Mouse (Mus musculus): ENCODE results near the gene Grk2.
A peak's percentile ranks its signal among the peaks of the same experiment; 100 is the strongest.

Grk2 gene

GRCm38 (mm10) chr19:4306190-4306577 is at the start of gene Grk2:
Gene Grk2 (minus strand): TSS chr19:4306222.
- peak; percentile 84 to 85 for DNase-seq (ENCODE audit: low spot score in 2 of 2)

GRCm38 (mm10) chr19:4349455-4349854 is 43.4 kb upstream of the Grk2 start:
- DNase-seq (ENCODE audit: low spot score in 2 of 2), result no peak

GRCm38 (mm10) chr19:4346479-4346878 is 40.5 kb upstream of the Grk2 start:
- no peak for DNase-seq (ENCODE audit: low spot score in 2 of 2)

GRCm38 (mm10) chr19:4338162-4338561 is 32.1 kb upstream of the Grk2 start:
- DNase-seq (ENCODE audit: low spot score in 2 of 2), result peak; percentile 61 to 71

GRCm38 (mm10) chr19:4333791-4334190 is 27.8 kb upstream of the Grk2 start:
- DNase-seq (ENCODE audit: low spot score in 2 of 2), result peak; percentile 93 to 95

GRCm38 (mm10) chr19:4333100-4333775 is 27.2 kb upstream of the Grk2 start:
- no peak for DNase-seq (ENCODE audit: low spot score in 2 of 2)

GRCm38 (mm10) chr19:4332653-4333052 is 26.6 kb upstream of the Grk2 start:
- DNase-seq (ENCODE audit: low spot score in 2 of 2), result peak; percentile 83 to 85

- DNase-seq (ENCODE audit: low spot score in 2 of 2), result no peak
Observed at GRCm38 (mm10) chr19:4331273-4331672, 25.3 kb upstream of the Grk2 start.

GRCm38 (mm10) chr19:4330603-4331002 is 24.6 kb upstream of the Grk2 start:
- DNase-seq (ENCODE audit: low spot score in 2 of 2), result no peak

GRCm38 (mm10) chr19:4328737-4329304 is 22.8 kb upstream of the Grk2 start:
- DNase-seq (ENCODE audit: low spot score in 2 of 2), result no peak

- DNase-seq (ENCODE audit: low spot score in 2 of 2), result no peak
Observed at GRCm38 (mm10) chr19:4326881-4327280, 20.9 kb upstream of the Grk2 start.

- DNase-seq (ENCODE audit: low spot score in 2 of 2), result no peak
Observed at GRCm38 (mm10) chr19:4326106-4326505, 20.1 kb upstream of the Grk2 start.

GRCm38 (mm10) chr19:4322134-4322533 is 16.1 kb upstream of the Grk2 start:
- no peak for DNase-seq (ENCODE audit: low spot score in 2 of 2)

- DNase-seq (ENCODE audit: low spot score in 2 of 2), result no peak
Observed at GRCm38 (mm10) chr19:4321622-4322021, 15.6 kb upstream of the Grk2 start.

- no peak for DNase-seq (ENCODE audit: low spot score in 2 of 2)
Observed at GRCm38 (mm10) chr19:4319272-4319671, 13.2 kb upstream of the Grk2 start.

GRCm38 (mm10) chr19:4317181-4317580 is 11.2 kb upstream of the Grk2 start:
- DNase-seq (ENCODE audit: low spot score in 2 of 2), result no peak

GRCm38 (mm10) chr19:4315223-4315944 is 9.4 kb upstream of the Grk2 start:
- DNase-seq (ENCODE audit: low spot score in 2 of 2), result no peak

- DNase-seq (ENCODE audit: low spot score in 2 of 2), result peak; percentile 58 to 66
Observed at GRCm38 (mm10) chr19:4309776-4310185, 3.8 kb upstream of the Grk2 start.

- no peak for DNase-seq (ENCODE audit: low spot score in 2 of 2)
Observed at GRCm38 (mm10) chr19:4309302-4309701, 3.3 kb upstream of the Grk2 start.

- DNase-seq (ENCODE audit: low spot score in 2 of 2), result peak in 1 of 2 experiments; percentile 60
Observed at GRCm38 (mm10) chr19:4305491-4306189, 382 bp downstream of the Grk2 start.

- peak; percentile 82 to 87 for DNase-seq (ENCODE audit: low spot score in 2 of 2)
Observed at GRCm38 (mm10) chr19:4304871-4305321, 1.1 kb downstream of the Grk2 start.

- peak; percentile 82 to 86 for DNase-seq (ENCODE audit: low spot score in 2 of 2)
Observed at GRCm38 (mm10) chr19:4304251-4304821, 1.7 kb downstream of the Grk2 start.

Measured in spleen, postnatal 36 days (tissue).